Mouse (Mus musculus): Measurements from ENCODE around the gene Avpi1.

The Avpi1 gene

GRCm38 (mm10) chr19:42144541-42145167 lies 15.8 kb upstream of the Avpi1 start:
- DNase-seq (ENCODE audit: low spot score in 2 of 2), result peak in 1 of 2 experiments; percentile 92

- no peak for DNase-seq (ENCODE audit: low spot score in 2 of 2)
Measured at GRCm38 (mm10) chr19:42144067-42144466, 15.2 kb upstream of the Avpi1 start.

- DNase-seq (ENCODE audit: low spot score in 2 of 2), result no peak
Measured at GRCm38 (mm10) chr19:42142757-42143156, 13.9 kb upstream of the Avpi1 start.

GRCm38 (mm10) chr19:42141998-42142397 lies 13.1 kb upstream of the Avpi1 start:
- DNase-seq (ENCODE audit: low spot score in 2 of 2), result no peak

- DNase-seq (ENCODE audit: low spot score in 2 of 2), result no peak
Measured at GRCm38 (mm10) chr19:42139724-42140517, 11.1 kb upstream of the Avpi1 start.

- no peak for DNase-seq (ENCODE audit: low spot score in 2 of 2)
Measured at GRCm38 (mm10) chr19:42138517-42139285, 9.8 kb upstream of the Avpi1 start.

GRCm38 (mm10) chr19:42137167-42137672 lies 8.4 kb upstream of the Avpi1 start:
- no peak for DNase-seq (ENCODE audit: low spot score in 2 of 2)

GRCm38 (mm10) chr19:42136126-42136525 lies 7.3 kb upstream of the Avpi1 start:
- DNase-seq (ENCODE audit: low spot score in 2 of 2), result no peak

- no peak for DNase-seq (ENCODE audit: low spot score in 2 of 2)
Measured at GRCm38 (mm10) chr19:42135070-42135469, 6.2 kb upstream of the Avpi1 start.

- no peak for DNase-seq (ENCODE audit: low spot score in 2 of 2)
Measured at GRCm38 (mm10) chr19:42131101-42131500, 2.2 kb upstream of the Avpi1 start.

GRCm38 (mm10) chr19:42130294-42130606 lies 1.4 kb upstream of the Avpi1 start:
- no peak for DNase-seq (ENCODE audit: low spot score in 2 of 2)

GRCm38 (mm10) chr19:42129509-42130293 lies 842 bp upstream of the Avpi1 start:
- DNase-seq (ENCODE audit: low spot score in 2 of 2), result no peak

- DNase-seq (ENCODE audit: low spot score in 2 of 2), result no peak
Measured at GRCm38 (mm10) chr19:42128052-42128740, 663 bp downstream of the Avpi1 start.

- DNase-seq (ENCODE audit: low spot score in 2 of 2), result no peak
Measured at GRCm38 (mm10) chr19:42127024-42127423, 1.8 kb downstream of the Avpi1 start.

GRCm38 (mm10) chr19:42126219-42126605 lies 2.6 kb downstream of the Avpi1 start:
- no peak for DNase-seq (ENCODE audit: low spot score in 2 of 2)

- DNase-seq (ENCODE audit: low spot score in 2 of 2), result no peak
Measured at GRCm38 (mm10) chr19:42125501-42126218, 3.2 kb downstream of the Avpi1 start.

- no peak for DNase-seq (ENCODE audit: low spot score in 2 of 2)
Measured at GRCm38 (mm10) chr19:42124684-42125083, 4.2 kb downstream of the Avpi1 start.

- no peak for DNase-seq (ENCODE audit: low spot score in 2 of 2)
Measured at GRCm38 (mm10) chr19:42120451-42120850, 8.4 kb downstream of the Avpi1 start.

GRCm38 (mm10) chr19:42118596-42118995 lies 10.3 kb downstream of the Avpi1 start:
- no peak for DNase-seq (ENCODE audit: low spot score in 2 of 2)

GRCm38 (mm10) chr19:42118142-42118541 lies 10.7 kb downstream of the Avpi1 start:
- no peak for DNase-seq (ENCODE audit: low spot score in 2 of 2)
